Mouse (Mus musculus): ENCODE measurements around the gene Opcml. TPM values are rescaled to one million over a fixed set of nuclear protein-coding genes. Genes with fewer than 3 reads are reported as not detected.

Gene Opcml
- polyA plus RNA-seq, 1 experiment from 2014 or later, result 36.5 TPM

- Histone ChIP-seq H3K4me1 (ENCODE audit: control insufficient read depth, insufficient read depth, low read length) (0 out of 2 replicates have a peak, but pooled peaks cover 2% of the 10 kb centered on the region), H3K9me3 (ENCODE audit: control insufficient read depth, low read length) (no peaks in the 10 kb centered on the region), H3K27me3 (ENCODE audit: control insufficient read depth, insufficient read depth, low read length) (no peaks in the 10 kb centered on the region), H3K36me3 (ENCODE audit: control insufficient read depth, insufficient read depth, low read length) (no peaks in the 10 kb centered on the region), H3K27ac (replicated peaks; ENCODE audit: low read depth, low read length) (no peak overlapping the region), H3K4me3 (replicated peaks; ENCODE audit: low read depth, low read length) (no peak overlapping the region), H3K4me2 (ENCODE audit: low read length) (no peak overlapping the region), H3K9ac (replicated peaks; ENCODE audit: low read length) (no peak overlapping the region)
- WGBS, result 8% methylated on average over 6 of the region's 6 CpGs
- DNase-seq, result peak; percentile 77
- ATAC-seq (ENCODE audit: low FRiP score, low TSS enrichment), result no peak
These were observed 381.3 kb downstream of the Opcml start for GRCm38 (mm10) chr9:28171890-28172289.

GRCm38 (mm10) chr9:28177052-28177451 is 386.5 kb downstream of the Opcml start:
- Histone ChIP-seq H3K4me2 (ENCODE audit: low read length) (no peak overlapping the region), H3K4me3 (replicated peaks; ENCODE audit: low read depth, low read length) (no peak overlapping the region), H3K27me3 (ENCODE audit: control insufficient read depth, insufficient read depth, low read length) (no peaks in the 10 kb centered on the region), H3K9ac (replicated peaks; ENCODE audit: low read length) (no peak overlapping the region), H3K36me3 (ENCODE audit: control insufficient read depth, insufficient read depth, low read length) (no peaks in the 10 kb centered on the region), H3K9me3 (ENCODE audit: control insufficient read depth, low read length) (no peaks in the 10 kb centered on the region), H3K4me1 (ENCODE audit: control insufficient read depth, insufficient read depth, low read length) (peaks cover 2% of the 10 kb centered on the region; the same call in 1 of the 2 replicates), H3K27ac (replicated peaks; ENCODE audit: low read depth, low read length) (no peak overlapping the region)
- 95% methylated on average over 2 of the region's 2 CpGs for WGBS
- ATAC-seq (ENCODE audit: low FRiP score, low TSS enrichment) (no peak), DNase-seq (no peak)

- no peak overlapping the region for H3K4me2 ChIP-seq (ENCODE audit: low read length)
- 88% methylated on average over 4 of the region's 4 CpGs for WGBS
- DNase-seq, result no peak
- no peak for ATAC-seq (ENCODE audit: low FRiP score, low TSS enrichment)
- H3K4me1 ChIP-seq (ENCODE audit: control insufficient read depth, insufficient read depth, low read length), result no peaks in the 10 kb centered on the region; the same call in 1 of the 2 replicates
- H3K9me3 ChIP-seq (ENCODE audit: control insufficient read depth, low read length), result no peaks in the 10 kb centered on the region
- no peak overlapping the region for H3K27ac ChIP-seq (replicated peaks; ENCODE audit: low read depth, low read length)
- H3K4me3 ChIP-seq (replicated peaks; ENCODE audit: low read depth, low read length), result no peak overlapping the region
- no peaks in the 10 kb centered on the region for H3K27me3 ChIP-seq (ENCODE audit: control insufficient read depth, insufficient read depth, low read length)
- no peak overlapping the region for H3K9ac ChIP-seq (replicated peaks; ENCODE audit: low read length)
- no peaks in the 10 kb centered on the region for H3K36me3 ChIP-seq (ENCODE audit: control insufficient read depth, insufficient read depth, low read length)
These were observed 387.7 kb downstream of the Opcml start for GRCm38 (mm10) chr9:28178123-28178887.

GRCm38 (mm10) chr9:28181916-28182315 is 391.3 kb downstream of the Opcml start:
- WGBS, result 64% methylated on average over 7 of the region's 7 CpGs
- H3K9me3 ChIP-seq (ENCODE audit: control insufficient read depth, low read length), result no peaks in the 10 kb centered on the region
- peak; percentile 28 for DNase-seq
- no peak overlapping the region for H3K9ac ChIP-seq (replicated peaks; ENCODE audit: low read length)
- no peaks in the 10 kb centered on the region; the same call in 1 of the 2 replicates for H3K4me1 ChIP-seq (ENCODE audit: control insufficient read depth, insufficient read depth, low read length)
- no peak for ATAC-seq (ENCODE audit: low FRiP score, low TSS enrichment)
- H3K4me2 ChIP-seq (ENCODE audit: low read length), result no peak overlapping the region
- H3K27ac ChIP-seq (replicated peaks; ENCODE audit: low read depth, low read length), result no peak overlapping the region; the same call in 1 of the 2 replicates
- no peaks in the 10 kb centered on the region for H3K36me3 ChIP-seq (ENCODE audit: control insufficient read depth, insufficient read depth, low read length)
- no peaks in the 10 kb centered on the region for H3K27me3 ChIP-seq (ENCODE audit: control insufficient read depth, insufficient read depth, low read length)
- H3K4me3 ChIP-seq (replicated peaks; ENCODE audit: low read depth, low read length), result no peak overlapping the region

- Histone ChIP-seq H3K36me3 (ENCODE audit: control insufficient read depth, insufficient read depth, low read length) (no peaks in the 10 kb centered on the region), H3K9me3 (ENCODE audit: control insufficient read depth, low read length) (no peaks in the 10 kb centered on the region), H3K9ac (replicated peaks; ENCODE audit: low read length) (no peak overlapping the region), H3K4me3 (replicated peaks; ENCODE audit: low read depth, low read length) (no peak overlapping the region), H3K27me3 (ENCODE audit: control insufficient read depth, insufficient read depth, low read length) (no peaks in the 10 kb centered on the region), H3K4me2 (ENCODE audit: low read length) (no peak overlapping the region), H3K4me1 (ENCODE audit: control insufficient read depth, insufficient read depth, low read length) (no peaks in the 10 kb centered on the region), H3K27ac (replicated peaks; ENCODE audit: low read depth, low read length) (no peak overlapping the region)
- DNase-seq (no peak), ATAC-seq (ENCODE audit: low FRiP score, low TSS enrichment) (no peak)
- WGBS, result 92% methylated on average over 2 of the region's 2 CpGs
These were observed 399.7 kb downstream of the Opcml start for GRCm38 (mm10) chr9:28190226-28190625.

- WGBS, result 88% methylated on average over 1 of the region's 1 CpGs
- no peaks in the 10 kb centered on the region for H3K27me3 ChIP-seq (ENCODE audit: control insufficient read depth, insufficient read depth, low read length)
- no peak for DNase-seq
- H3K27ac ChIP-seq (replicated peaks; ENCODE audit: low read depth, low read length), result no peak overlapping the region
- no peak overlapping the region for H3K4me2 ChIP-seq (ENCODE audit: low read length)
- H3K9me3 ChIP-seq (ENCODE audit: control insufficient read depth, low read length), result no peaks in the 10 kb centered on the region
- no peaks in the 10 kb centered on the region for H3K36me3 ChIP-seq (ENCODE audit: control insufficient read depth, insufficient read depth, low read length)
- no peak for ATAC-seq (ENCODE audit: low FRiP score, low TSS enrichment)
- H3K4me1 ChIP-seq (ENCODE audit: control insufficient read depth, insufficient read depth, low read length), result no peaks in the 10 kb centered on the region
- H3K4me3 ChIP-seq (replicated peaks; ENCODE audit: low read depth, low read length), result no peak overlapping the region
- no peak overlapping the region for H3K9ac ChIP-seq (replicated peaks; ENCODE audit: low read length)
These were observed 400.2 kb downstream of the Opcml start for GRCm38 (mm10) chr9:28190751-28191150.

GRCm38 (mm10) chr9:28196550-28196949 is 406.0 kb downstream of the Opcml start:
- H3K27me3 ChIP-seq (ENCODE audit: control insufficient read depth, insufficient read depth, low read length), result no peaks in the 10 kb centered on the region
- no peaks in the 10 kb centered on the region for H3K4me1 ChIP-seq (ENCODE audit: control insufficient read depth, insufficient read depth, low read length)
- WGBS, result 95% methylated on average over 2 of the region's 2 CpGs
- H3K4me2 ChIP-seq (ENCODE audit: low read length), result no peak overlapping the region
- no peak overlapping the region for H3K9ac ChIP-seq (replicated peaks; ENCODE audit: low read length)
- no peak overlapping the region for H3K27ac ChIP-seq (replicated peaks; ENCODE audit: low read depth, low read length)
- H3K4me3 ChIP-seq (replicated peaks; ENCODE audit: low read depth, low read length), result no peak overlapping the region
- H3K36me3 ChIP-seq (ENCODE audit: control insufficient read depth, insufficient read depth, low read length), result no peaks in the 10 kb centered on the region
- ATAC-seq (ENCODE audit: low FRiP score, low TSS enrichment) (no peak), DNase-seq (peak; percentile 16)
- H3K9me3 ChIP-seq (ENCODE audit: control insufficient read depth, low read length), result no peaks in the 10 kb centered on the region

- Histone ChIP-seq H3K4me3 (replicated peaks; ENCODE audit: low read depth, low read length) (no peak overlapping the region), H3K4me1 (ENCODE audit: control insufficient read depth, insufficient read depth, low read length) (no peaks in the 10 kb centered on the region), H3K4me2 (ENCODE audit: low read length) (no peak overlapping the region), H3K9ac (replicated peaks; ENCODE audit: low read length) (no peak overlapping the region), H3K36me3 (ENCODE audit: control insufficient read depth, insufficient read depth, low read length) (no peaks in the 10 kb centered on the region), H3K9me3 (ENCODE audit: control insufficient read depth, low read length) (no peaks in the 10 kb centered on the region), H3K27ac (replicated peaks; ENCODE audit: low read depth, low read length) (no peak overlapping the region), H3K27me3 (ENCODE audit: control insufficient read depth, insufficient read depth, low read length) (no peaks in the 10 kb centered on the region)
- DNase-seq (no peak), ATAC-seq (ENCODE audit: low FRiP score, low TSS enrichment) (no peak)
- WGBS, result 67% methylated on average over 2 of the region's 2 CpGs
These were observed 406.5 kb downstream of the Opcml start for GRCm38 (mm10) chr9:28197061-28197460.

GRCm38 (mm10) chr9:28197631-28198030 is 407.1 kb downstream of the Opcml start:
- Histone ChIP-seq H3K36me3 (ENCODE audit: control insufficient read depth, insufficient read depth, low read length) (no peaks in the 10 kb centered on the region), H3K4me2 (ENCODE audit: low read length) (no peak overlapping the region), H3K9me3 (ENCODE audit: control insufficient read depth, low read length) (no peaks in the 10 kb centered on the region), H3K4me3 (replicated peaks; ENCODE audit: low read depth, low read length) (no peak overlapping the region), H3K9ac (replicated peaks; ENCODE audit: low read length) (no peak overlapping the region), H3K4me1 (ENCODE audit: control insufficient read depth, insufficient read depth, low read length) (no peaks in the 10 kb centered on the region), H3K27me3 (ENCODE audit: control insufficient read depth, insufficient read depth, low read length) (no peaks in the 10 kb centered on the region), H3K27ac (replicated peaks; ENCODE audit: low read depth, low read length) (no peak overlapping the region)
- 52% methylated on average over 3 of the region's 3 CpGs for WGBS
- DNase-seq (peak; percentile 84), ATAC-seq (ENCODE audit: low FRiP score, low TSS enrichment) (no peak; the same call in 1 of the 2 replicates)
